Mouse (Mus musculus) liver, embryonic 14.5 days (tissue): ENCODE data around the gene Zfp651. TPM values are rescaled to one million over a fixed set of nuclear protein-coding genes. Genes with fewer than 3 reads are reported as not detected.

Experiments
- ATAC-seq: fragments of 200-750 bp; cut with Nextera tagmentation; 2 replicates; pipeline ENCODE4 v1.8.0; 2017; ENCODE audit warnings: moderate number of reproducible peaks, mild to moderate bottlenecking, moderate library complexity; ENCODE audit not compliant: insufficient read depth
- DNase-seq, 3 experiments: peaks; one replicate each; pipeline ENCODE4 v3.0.0-alpha.2; 2012 to 2013; ENCODE audit warnings: low read depth in 3 of 3, low spot score in 3 of 3
- H3K27ac ChIP-seq: fragments of 300-500 bp; sonication (generic); 2 replicates; pipeline ENCODE4 v1.5.1; 2014; ENCODE audit warnings: moderate library complexity, mild to moderate bottlenecking, control low read depth, inconsistent platforms
- H3K27me3 ChIP-seq: fragments of 300-500 bp; sonication (generic); 2 replicates; pipeline ENCODE4 v1.6.1; 2014; ENCODE audit warnings: mild to moderate bottlenecking, low read length, moderate library complexity; ENCODE audit not compliant: control insufficient read depth, insufficient read depth
- H3K36me3 ChIP-seq: fragments of 300-500 bp; sonication (generic); replicated peaks from 2 replicates; pipeline ENCODE4 v1.6.1; 2014; ENCODE audit warnings: low read depth; ENCODE audit not compliant: control insufficient read depth, insufficient read depth
- H3K4me1 ChIP-seq, 2 experiments: fragments of 200-500 bp in 1 of 2; fragments of 300-500 bp in 1 of 2; sonication (generic) in 1 of 2; replicated peaks; 2 replicates each; pipeline ENCODE4 v1.6.1; 2012 to 2014; ENCODE audit warnings: antibody characterized with exemption in 1 of 2, inconsistent platforms in 1 of 2, low read length in 1 of 2; ENCODE audit not compliant: control insufficient read depth in 2 of 2, insufficient read depth in 2 of 2
- H3K4me2 ChIP-seq: fragments of 300-500 bp; sonication (generic); 2 replicates; pipeline ENCODE4 v1.6.1; 2014; ENCODE audit warnings: low read depth, mild to moderate bottlenecking, control low read depth, moderate library complexity
- H3K4me3 ChIP-seq, 2 experiments: fragments of 200-500 bp in 1 of 2; fragments of 300-500 bp in 1 of 2; sonication (generic) in 1 of 2; 2 replicates each; pipeline ENCODE4 v1.5.1; 2012 to 2014; ENCODE audit warnings: low read depth in 2 of 2, low read length in 2 of 2, mild to moderate bottlenecking in 2 of 2, control low read depth in 1 of 2, inconsistent platforms in 1 of 2, moderate library complexity in 1 of 2; ENCODE audit not compliant: insufficient read depth in 1 of 2
- H3K9ac ChIP-seq: fragments of 300-500 bp; sonication (generic); replicated peaks from 2 replicates; pipeline ENCODE4 v1.6.1; 2014; ENCODE audit warnings: mild to moderate bottlenecking, control low read depth, moderate library complexity
- H3K9me3 ChIP-seq: fragments of 300-500 bp; sonication (generic); 2 replicates; pipeline ENCODE4 v1.6.1; 2016; ENCODE audit warnings: low read length, mixed read lengths; ENCODE audit not compliant: control insufficient read depth
- CTCF ChIP-seq: IDR thresholded peaks from 2 replicates; pipeline ENCODE4 v1.5.1; 2016; ENCODE audit warnings: antibody characterized with exemption, low read depth, control low read depth
- EP300 ChIP-seq: IDR thresholded peaks from 2 replicates; pipeline ENCODE4 v1.6.1; 2016; ENCODE audit warnings: antibody characterized with exemption, low read depth
- WGBS: fragments of 180-500 bp; shearing (Covaris S2); extraction: QIAGEN DNeasy Blood & Tissue Kit; methylation state at CpG from one replicate; pipeline ENCODE4 v1.1.7; 2014; ENCODE audit not compliant: insufficient replicate concordance; 5-methylcytosine and 5-hydroxymethylcytosine counted together
- polyA plus RNA-seq, 2 experiments: library from polyadenylated mRNA; depleted of rRNA in 1 of 2; stranded (reverse) in 1 of 2; unstranded in 1 of 2; fragments of >200 nt; fragmentation: Nextera tagmentation in 1 of 2; extraction: Ambion mirVana in 1 of 2; gene quantifications; 2 replicates each; pipeline versions ENCODE4 v1.2.1 to v1.2.3; 2012 to 2014

The Zfp651 gene
- polyA plus RNA-seq, 2 experiments: 0.52 to 2.3 TPM

DNA sequence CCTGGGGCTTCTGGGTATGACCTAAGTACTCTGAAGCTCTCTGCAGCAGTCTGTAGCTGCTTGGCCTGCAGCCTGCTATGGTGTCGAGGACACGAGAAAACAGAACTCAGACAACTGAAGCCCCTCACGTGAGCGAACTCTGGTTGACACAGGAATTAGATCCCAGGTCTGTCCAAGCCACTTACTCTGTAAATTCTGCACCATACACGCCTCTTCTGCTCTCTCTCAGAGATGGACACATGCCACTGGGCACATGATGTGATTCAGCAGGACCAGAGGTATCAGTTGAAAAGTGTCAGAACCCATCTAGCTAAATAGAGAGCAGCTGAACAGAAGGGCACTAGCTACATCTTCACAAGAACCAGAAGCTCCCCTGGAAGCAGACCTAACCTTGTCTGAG, 13.3 kb downstream of the Zfp651 start:
- H3K4me3 ChIP-seq: no peak overlapping the region
- WGBS: 44% methylated on average over 5 of the region's 5 CpGs
- TF ChIP-seq CTCF: no peak
- TF ChIP-seq EP300: no peak
- no peaks in the 10 kb centered on the region for H3K36me3 ChIP-seq
- no peak overlapping the region for H3K4me2 ChIP-seq
- DNase-seq: no peak
- no peak overlapping the region for H3K27ac ChIP-seq
- no peak for ATAC-seq
- peaks cover 5% of the 10 kb centered on the region for H3K27me3 ChIP-seq
- no peak overlapping the region for H3K9ac ChIP-seq
- no peaks in the 10 kb centered on the region for H3K9me3 ChIP-seq
- no peaks in the 10 kb centered on the region for H3K4me1 ChIP-seq

DNA sequence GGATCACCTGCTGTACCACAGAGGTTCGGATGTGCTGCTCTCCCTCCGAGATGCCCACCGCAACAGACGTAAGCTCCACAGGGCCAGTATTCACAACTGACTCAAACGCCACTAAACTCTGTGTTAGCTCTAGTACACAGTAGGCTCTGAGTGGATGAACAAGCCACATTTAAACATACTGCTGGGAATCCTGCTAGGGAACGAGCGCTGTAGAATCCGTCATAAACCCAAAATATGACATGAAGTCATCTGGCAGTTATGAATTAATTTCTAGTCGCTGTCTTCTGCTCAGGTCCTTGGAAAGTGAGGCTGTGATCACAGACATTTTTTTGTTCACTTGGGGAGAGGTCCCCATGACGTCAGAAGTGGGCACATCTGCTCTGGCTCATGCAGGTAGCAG, 16.8 kb downstream of the Zfp651 start:
- no peak overlapping the region for H3K9ac ChIP-seq
- no peak for DNase-seq
- no peak for ATAC-seq
- H3K9me3 ChIP-seq: no peaks in the 10 kb centered on the region
- no peaks in the 10 kb centered on the region for H3K4me1 ChIP-seq
- no peaks in the 10 kb centered on the region for H3K36me3 ChIP-seq
- no peak overlapping the region for H3K4me2 ChIP-seq
- TF ChIP-seq CTCF (no peak), EP300 (no peak)
- H3K4me3 ChIP-seq: no peak overlapping the region
- 60% methylated on average over 10 of the region's 10 CpGs for WGBS
- H3K27ac ChIP-seq: no peak overlapping the region
- H3K27me3 ChIP-seq: peaks cover 18% of the 10 kb centered on the region

DNA sequence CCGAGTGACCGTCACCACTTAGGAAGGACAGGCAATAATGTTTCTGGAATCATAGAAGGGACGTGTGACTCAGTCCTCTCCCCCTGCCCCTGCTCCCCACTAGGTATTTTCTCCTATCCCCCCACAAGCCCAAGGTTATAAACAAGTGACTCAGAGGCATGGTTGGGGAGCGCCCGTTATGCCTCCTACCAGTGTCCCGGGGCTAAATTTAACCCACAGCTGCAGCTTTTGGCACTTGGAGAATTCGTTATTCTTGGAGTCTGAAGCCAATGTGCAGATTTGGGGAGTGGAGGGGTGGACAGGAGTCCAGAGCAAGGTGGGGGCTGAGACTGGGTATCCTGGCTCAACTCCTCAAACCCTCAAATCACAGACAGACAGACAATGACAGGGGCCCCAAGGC, 17.4 kb downstream of the Zfp651 start:
- Histone ChIP-seq H3K9ac (no peak overlapping the region), H3K27me3 (peaks cover 18% of the 10 kb centered on the region), H3K4me3 (no peak overlapping the region), H3K36me3 (no peaks in the 10 kb centered on the region), H3K4me2 (no peak overlapping the region), H3K9me3 (no peaks in the 10 kb centered on the region), H3K27ac (no peak overlapping the region), H3K4me1 (no peaks in the 10 kb centered on the region)
- no peak for TF ChIP-seq CTCF
- TF ChIP-seq EP300: no peak
- ATAC-seq: no peak
- DNase-seq: no peak
- WGBS: 53% methylated on average over 7 of the region's 7 CpGs

DNA sequence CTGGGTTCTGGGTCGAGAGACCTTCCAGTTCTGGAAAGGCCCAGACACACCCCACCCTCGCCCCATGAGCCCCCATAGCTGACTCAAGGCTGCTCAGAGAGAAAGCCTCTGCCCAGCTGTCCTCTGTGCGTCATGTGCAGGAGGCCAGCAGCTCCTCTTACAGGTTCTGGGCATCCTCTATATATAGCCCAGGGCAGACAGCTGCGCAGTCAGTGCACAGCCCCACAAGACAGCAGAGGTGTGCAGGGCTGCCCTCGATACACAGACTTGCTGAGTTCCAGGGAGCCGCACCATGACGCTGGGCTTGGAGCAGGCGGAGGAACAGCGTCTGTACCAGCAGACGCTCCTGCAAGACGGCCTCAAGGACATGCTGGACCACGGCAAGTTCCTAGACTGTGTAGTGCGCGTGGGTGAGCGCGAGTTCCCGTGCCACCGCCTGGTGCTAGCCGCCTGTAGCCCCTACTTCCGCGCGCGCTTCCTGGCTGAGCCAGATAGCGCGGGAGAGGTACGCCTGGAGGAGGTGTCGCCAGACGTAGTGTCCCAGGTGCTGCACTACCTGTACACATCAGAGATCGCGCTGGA, 18.4 kb downstream of the Zfp651 start, which contains the start of gene Klhl40:
TSS of gene Klhl40 (plus strand) at position 124 of the 582 bp plus-strand sequence.
- H3K9ac ChIP-seq: no peak within 1 kb of the TSS
- no peaks in the 10 kb centered on the region for H3K36me3 ChIP-seq
- H3K4me1 ChIP-seq: no peaks in the 10 kb centered on the region
- H3K9me3 ChIP-seq: no peaks in the 10 kb centered on the region
- 14% methylated on average over 30 of the region's 30 CpGs for WGBS
- no peak for TF ChIP-seq EP300
- no peak for TF ChIP-seq CTCF
- H3K27ac ChIP-seq: no peak within 1 kb of the TSS
- no peak for DNase-seq
- peaks cover 18% of the 10 kb centered on the region for H3K27me3 ChIP-seq
- no peak for ATAC-seq
- no peak within 1 kb of the TSS for H3K4me2 ChIP-seq
- H3K4me3 ChIP-seq: no peak within 1 kb of the TSS

DNA sequence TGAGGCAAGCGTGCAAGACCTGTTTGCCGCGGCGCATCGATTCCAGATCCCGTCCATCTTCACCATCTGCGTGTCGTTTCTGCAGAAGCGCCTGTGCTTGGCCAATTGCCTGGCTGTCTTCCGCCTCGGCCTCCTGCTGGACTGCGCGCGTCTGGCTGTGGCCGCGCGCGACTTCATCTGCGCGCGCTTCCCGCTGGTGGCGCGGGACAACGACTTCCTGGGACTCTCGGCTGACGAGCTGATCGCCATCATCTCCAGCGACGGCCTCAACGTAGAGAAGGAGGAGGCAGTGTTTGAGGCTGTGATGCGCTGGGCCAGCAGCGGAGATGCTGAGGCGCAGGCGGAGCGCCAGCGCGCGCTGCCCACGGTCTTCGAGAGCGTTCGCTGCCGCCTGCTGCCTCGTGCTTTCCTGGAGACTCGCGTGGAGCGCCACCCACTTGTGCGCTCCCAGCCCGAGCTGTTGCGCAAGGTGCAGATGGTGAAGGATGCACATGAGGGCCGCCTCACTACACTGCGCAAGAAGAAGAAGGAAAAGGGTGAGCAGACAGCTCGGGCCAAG, 19.0 kb downstream of the Zfp651 start:
- Histone ChIP-seq H3K27ac (no peak overlapping the region), H3K36me3 (no peaks in the 10 kb centered on the region), H3K9me3 (no peaks in the 10 kb centered on the region), H3K4me1 (no peaks in the 10 kb centered on the region), H3K9ac (no peak overlapping the region), H3K27me3 (peaks cover 18% of the 10 kb centered on the region), H3K4me3 (no peak overlapping the region), H3K4me2 (no peak overlapping the region)
- TF ChIP-seq CTCF (no peak), EP300 (no peak)
- ATAC-seq: no peak
- DNase-seq: no peak
- WGBS: 12% methylated on average over 54 of the region's 54 CpGs
